Mouse (Mus musculus): ENCODE measurements around the gene Myo1g.

DNA sequence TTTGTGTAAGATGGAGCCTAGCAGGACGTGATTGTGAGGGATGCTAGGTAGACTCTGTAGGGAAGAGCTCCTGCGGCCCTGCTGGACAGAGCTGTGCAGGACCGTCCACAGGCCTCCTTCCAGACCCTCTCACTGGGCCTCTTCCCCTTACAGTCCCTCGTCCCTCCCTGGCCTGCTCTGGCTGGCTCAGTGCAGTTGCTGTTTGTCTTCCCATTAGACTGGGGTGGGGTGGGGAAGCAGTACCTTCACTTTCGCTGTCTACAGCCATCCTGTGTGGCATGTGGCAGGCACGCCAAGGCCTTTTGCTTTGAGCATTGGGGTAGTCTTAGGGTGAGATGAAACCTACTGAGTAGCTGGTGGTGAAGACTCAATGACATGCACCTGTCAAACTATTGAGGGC, 41.6 kb upstream of the Myo1g start:
- TF ChIP-seq CTCF (conservative IDR thresholded peaks at IDR 0.05; ENCODE audit: insufficient read depth, insufficient read length, low read depth, low read length): no peak
- TF ChIP-seq POLR2A (IDR thresholded peaks at IDR 0.05; ENCODE audit: low read depth, low read length): no peak
